Mouse (Mus musculus) limb, embryonic 14.5 days (tissue): ENCODE results near the gene Atxn2l. TPM values are rescaled to one million over a fixed set of nuclear protein-coding genes. Genes with fewer than 3 reads are reported as not detected.

Experiments used
- ATAC-seq: fragments of 200-750 bp; cut with Nextera tagmentation; 2 replicates; pipeline ENCODE4 v1.8.0; 2017; ENCODE audit warnings: low read depth, moderate number of reproducible peaks, moderate TSS enrichment; ENCODE audit not compliant: low FRiP score
- DNase-seq: peaks from one replicate; pipeline ENCODE4 v3.0.0-alpha.2; 2015; ENCODE audit warnings: low spot score
- H3K27ac ChIP-seq: fragments of 300-500 bp; sonication (generic); replicated peaks from 2 replicates; pipeline ENCODE4 v1.5.1; 2014; ENCODE audit warnings: low read depth, mild to moderate bottlenecking, low read length, moderate library complexity, mixed read lengths
- H3K27me3 ChIP-seq: fragments of 300-500 bp; sonication (generic); 2 replicates; pipeline ENCODE4 v1.6.1; 2014; ENCODE audit warnings: low read length, mixed read lengths; ENCODE audit not compliant: control insufficient read depth, insufficient read depth
- H3K36me3 ChIP-seq: fragments of 300-500 bp; sonication (generic); 2 replicates; pipeline ENCODE4 v1.6.1; 2014; ENCODE audit warnings: mild to moderate bottlenecking, low read length, moderate library complexity, mixed read lengths; ENCODE audit not compliant: control insufficient read depth, insufficient read depth
- H3K4me1 ChIP-seq: fragments of 300-500 bp; sonication (generic); 2 replicates; pipeline ENCODE4 v1.6.1; 2014; ENCODE audit warnings: antibody characterized with exemption, low read length, mixed read lengths; ENCODE audit not compliant: control insufficient read depth, insufficient read depth
- H3K4me2 ChIP-seq: fragments of 300-500 bp; sonication (generic); replicated peaks from 2 replicates; pipeline ENCODE4 v1.6.1; 2014; ENCODE audit warnings: low read depth, mild to moderate bottlenecking, low read length, moderate library complexity; ENCODE audit not compliant: severe bottlenecking
- H3K4me3 ChIP-seq: fragments of 300-500 bp; sonication (generic); replicated peaks from 2 replicates; pipeline ENCODE4 v1.5.1; 2014; ENCODE audit warnings: low read length
- H3K9ac ChIP-seq: fragments of 300-500 bp; sonication (generic); 2 replicates; pipeline ENCODE4 v1.6.1; 2014; ENCODE audit warnings: mild to moderate bottlenecking, low read depth, low read length, moderate library complexity; ENCODE audit not compliant: severe bottlenecking
- H3K9me3 ChIP-seq: fragments of 300-500 bp; sonication (generic); 2 replicates; pipeline ENCODE4 v1.6.1; 2016; ENCODE audit warnings: low read length; ENCODE audit not compliant: control insufficient read depth
- POLR2A ChIP-seq: fragments of 200-500 bp; IDR thresholded peaks from 2 replicates; pipeline ENCODE4 v1.8.0; 2012; ENCODE audit warnings: inconsistent platforms, mild to moderate bottlenecking, moderate library complexity, borderline replicate concordance; ENCODE audit not compliant: insufficient read depth, insufficient read length; ENCODE audit errors: extremely low read depth
- WGBS: fragments of 180-500 bp; shearing (Covaris S2); extraction: QIAGEN DNeasy Blood & Tissue Kit; methylation state at CpG from one replicate; pipeline ENCODE4 v1.1.7; 2014; 5-methylcytosine and 5-hydroxymethylcytosine counted together
- polyA plus RNA-seq, 2 experiments: library from polyadenylated mRNA; depleted of rRNA in 1 of 2; stranded (reverse) in 1 of 2; unstranded in 1 of 2; fragments of >200 nt; fragmentation: Nextera tagmentation in 1 of 2; extraction: Ambion mirVana in 1 of 2; gene quantifications; 2 replicates each; pipeline versions ENCODE4 v1.2.1 to v1.2.3; 2012 to 2014

Atxn2l gene
- polyA plus RNA-seq, 2 experiments: 51.4 to 170 TPM

DNA sequence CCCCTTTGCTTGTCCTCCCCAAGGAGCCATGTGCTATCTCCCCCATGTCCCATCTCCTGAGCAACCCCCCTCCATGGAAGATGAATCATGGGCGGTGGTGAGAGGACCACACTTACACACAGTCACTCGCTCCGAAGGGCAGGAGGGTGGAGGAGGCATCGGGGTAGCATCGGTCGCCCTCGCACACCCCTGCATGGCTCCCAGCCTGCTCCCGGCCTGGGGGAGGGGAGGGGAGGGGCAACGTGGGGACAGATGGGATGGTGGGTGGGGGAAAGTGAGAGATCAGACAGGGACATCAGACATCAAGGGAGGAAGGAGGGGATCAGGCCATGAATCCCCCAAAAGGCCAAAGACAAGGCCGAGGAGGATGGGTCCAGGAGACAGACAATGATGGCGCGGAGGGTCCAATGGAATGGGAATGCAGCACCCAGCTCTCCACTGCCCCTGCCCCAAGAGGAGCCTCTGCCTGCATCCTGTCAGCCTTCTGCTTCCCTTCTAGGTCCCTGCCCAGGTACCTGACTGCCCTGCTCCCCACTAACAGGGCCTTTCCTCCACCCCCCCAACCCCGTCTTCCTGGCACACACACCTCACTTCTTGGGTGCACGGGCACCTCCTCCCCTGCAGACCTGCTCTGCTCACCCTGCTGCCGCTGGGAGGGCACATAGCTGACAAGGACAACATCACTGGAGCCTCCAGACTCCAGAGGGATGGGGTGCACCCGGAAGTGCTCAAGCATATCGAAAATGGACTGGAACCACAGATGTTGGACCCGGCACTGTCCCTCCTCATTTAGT, 35.2 kb downstream of the Atxn2l start:
- Histone ChIP-seq H3K4me1 (peaks cover 7% of the 10 kb centered on the region), H3K4me2 (no peak overlapping the region), H3K9ac (no peak overlapping the region), H3K27me3 (no peaks in the 10 kb centered on the region), H3K36me3 (peaks cover 68% of the 10 kb centered on the region), H3K27ac (no peak overlapping the region), H3K4me3 (no peak overlapping the region), H3K9me3 (no peaks in the 10 kb centered on the region)
- no peak for TF ChIP-seq POLR2A
- DNase-seq (no peak), ATAC-seq (no peak)
- 88% methylated on average over 17 of the region's 18 CpGs for WGBS

DNA sequence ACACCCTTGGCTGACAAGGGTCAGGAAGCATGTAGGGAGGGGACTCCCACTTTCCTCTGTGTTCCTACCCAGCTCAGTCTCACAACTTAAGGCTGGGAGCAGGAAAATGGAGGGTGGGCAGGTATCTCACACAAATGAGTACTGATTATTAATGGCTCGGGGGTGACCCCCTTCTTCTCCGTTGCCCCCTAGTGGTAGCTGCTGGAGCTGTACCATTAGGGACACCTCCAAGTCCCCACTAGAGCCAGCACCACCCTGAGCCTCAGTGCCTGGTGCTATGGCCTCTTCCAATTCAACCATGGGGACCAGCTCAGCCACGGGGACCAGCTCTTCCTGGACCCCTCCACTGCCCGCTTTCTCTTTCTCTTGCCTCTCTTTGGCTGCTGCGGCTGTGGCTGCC, 36.0 kb downstream of the Atxn2l start:
- no peak overlapping the region for H3K4me2 ChIP-seq
- DNase-seq: no peak
- no peak for ATAC-seq
- peaks cover 61% of the 10 kb centered on the region for H3K36me3 ChIP-seq
- no peak overlapping the region for H3K9ac ChIP-seq
- H3K4me1 ChIP-seq: peaks cover 7% of the 10 kb centered on the region
- no peak overlapping the region for H3K27ac ChIP-seq
- WGBS: 66% methylated on average over 5 of the region's 5 CpGs
- H3K4me3 ChIP-seq: no peak overlapping the region
- TF ChIP-seq POLR2A: no peak
- H3K27me3 ChIP-seq: no peaks in the 10 kb centered on the region
- H3K9me3 ChIP-seq: no peaks in the 10 kb centered on the region

DNA sequence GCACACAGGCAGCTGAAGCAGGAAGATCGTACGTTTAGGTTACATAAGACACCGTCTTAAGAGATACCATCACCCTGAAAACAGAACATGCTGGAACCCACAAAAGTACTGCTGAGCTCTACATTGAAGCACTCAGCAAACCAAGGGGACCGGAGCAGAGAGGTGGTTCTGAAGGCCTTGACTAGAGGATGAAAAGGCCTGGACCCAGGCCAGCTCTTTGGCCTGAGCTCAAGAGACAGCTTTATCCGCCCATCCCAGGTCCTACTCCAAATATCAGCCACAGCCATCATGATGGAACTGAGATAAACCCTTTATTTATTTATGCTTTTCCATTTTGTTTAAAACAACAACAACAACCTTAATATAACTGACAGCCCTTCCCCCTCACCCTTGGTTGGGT, 36.5 kb downstream of the Atxn2l start:
- no peak for ATAC-seq
- 95% methylated on average over 5 of the region's 5 CpGs for WGBS
- Histone ChIP-seq H3K27me3 (no peaks in the 10 kb centered on the region), H3K36me3 (peaks cover 55% of the 10 kb centered on the region), H3K4me1 (peaks cover 7% of the 10 kb centered on the region), H3K27ac (no peak overlapping the region), H3K9me3 (no peaks in the 10 kb centered on the region), H3K4me3 (no peak overlapping the region), H3K9ac (no peak overlapping the region), H3K4me2 (no peak overlapping the region)
- DNase-seq: no peak
- TF ChIP-seq POLR2A: no peak

DNA sequence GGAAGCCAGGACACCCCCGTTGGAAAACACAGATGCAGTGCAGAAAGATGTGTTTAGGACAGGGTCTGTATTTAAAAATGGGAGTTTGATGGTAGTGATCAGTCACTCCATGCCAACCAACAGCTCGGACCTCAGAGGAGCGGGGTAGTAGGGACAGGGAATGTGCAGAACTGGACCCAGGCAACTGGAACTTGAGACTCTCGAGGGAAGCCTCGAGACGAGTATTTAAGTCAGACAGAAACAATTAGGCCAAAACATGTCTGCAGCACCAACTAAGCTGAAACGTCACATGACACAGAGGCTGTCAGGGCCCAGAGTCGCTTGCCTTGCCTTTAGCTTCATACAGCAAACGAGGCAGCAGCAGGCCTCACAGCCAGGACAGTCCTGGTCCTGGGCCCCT, 37.1 kb downstream of the Atxn2l start:
- Histone ChIP-seq H3K4me1 (peaks cover 10% of the 10 kb centered on the region), H3K27me3 (no peaks in the 10 kb centered on the region), H3K4me2 (no peak overlapping the region), H3K36me3 (peaks cover 49% of the 10 kb centered on the region), H3K4me3 (no peak overlapping the region), H3K9me3 (no peaks in the 10 kb centered on the region), H3K27ac (no peak overlapping the region; the same call in 1 of the 2 replicates), H3K9ac (no peak overlapping the region)
- DNase-seq (no peak), ATAC-seq (no peak)
- no peak for TF ChIP-seq POLR2A
- WGBS: 58% methylated on average over 9 of the region's 9 CpGs

DNA sequence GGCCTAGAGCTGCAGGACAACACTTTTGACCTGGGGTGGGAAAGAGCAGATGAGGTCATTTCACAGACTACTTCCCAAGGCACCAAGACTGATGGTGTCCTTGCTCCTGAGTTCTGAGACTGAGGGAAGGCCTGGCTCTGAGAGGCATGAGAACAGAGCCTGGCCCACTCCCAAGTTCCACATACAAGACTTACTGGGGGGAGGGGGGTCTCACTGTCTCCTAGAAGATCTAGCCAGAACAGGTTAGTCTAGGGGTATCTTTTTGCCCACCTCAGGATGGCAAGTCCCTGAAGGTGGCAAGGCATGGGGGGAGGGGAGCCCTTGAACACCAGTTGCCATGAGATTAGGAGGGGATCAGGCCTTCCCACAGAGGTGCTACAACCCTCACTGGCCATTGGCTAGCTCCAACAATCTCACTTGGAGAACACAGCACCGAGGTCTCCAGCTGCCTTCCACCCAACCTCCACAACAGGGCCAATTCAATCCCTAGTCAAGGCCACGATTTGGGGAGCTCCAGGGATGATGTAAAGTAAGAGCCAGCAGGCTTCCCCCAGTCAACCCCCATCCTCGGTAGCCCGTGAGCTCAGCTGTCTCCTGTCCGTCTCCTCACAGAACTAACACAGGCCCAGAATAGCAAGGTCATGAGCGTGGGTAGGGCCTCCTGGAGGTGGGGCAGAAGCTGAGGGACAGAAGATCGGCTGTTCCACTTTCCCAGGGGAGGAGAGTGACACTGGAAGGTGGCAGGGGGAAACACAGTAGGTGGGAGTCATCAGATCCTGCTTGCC, 37.8 kb downstream of the Atxn2l start:
- no peaks in the 10 kb centered on the region for H3K9me3 ChIP-seq
- H3K9ac ChIP-seq: no peak overlapping the region
- H3K36me3 ChIP-seq: peaks cover 43% of the 10 kb centered on the region
- no peaks in the 10 kb centered on the region for H3K27me3 ChIP-seq
- H3K4me2 ChIP-seq: no peak overlapping the region
- WGBS: 53% methylated on average over 7 of the region's 7 CpGs
- no peak for TF ChIP-seq POLR2A
- ATAC-seq (peak; percentile 58), DNase-seq (no peak)
- H3K4me3 ChIP-seq: no peak overlapping the region
- peaks cover 15% of the 10 kb centered on the region for H3K4me1 ChIP-seq
- peak overlapping the region; percentile 19; the same call in 1 of the 2 replicates for H3K27ac ChIP-seq
